Mouse (Mus musculus) effector memory CD4-positive, alpha-beta T cell, adult 5 months (primary cell): ENCODE data around the gene Lonp1. TPM values are rescaled to one million over a fixed set of nuclear protein-coding genes. Genes with fewer than 3 reads are reported as not detected.

Experiments
- polyA plus RNA-seq: library from polyadenylated mRNA; unstranded; fragments of 100-300 nt; shearing (Covaris generic); gene quantifications from one replicate; pipeline ENCODE4 v1.2.1, GENCODE M21; 2017

Lonp1 gene
- 53.4 TPM for polyA plus RNA-seq

DNA sequence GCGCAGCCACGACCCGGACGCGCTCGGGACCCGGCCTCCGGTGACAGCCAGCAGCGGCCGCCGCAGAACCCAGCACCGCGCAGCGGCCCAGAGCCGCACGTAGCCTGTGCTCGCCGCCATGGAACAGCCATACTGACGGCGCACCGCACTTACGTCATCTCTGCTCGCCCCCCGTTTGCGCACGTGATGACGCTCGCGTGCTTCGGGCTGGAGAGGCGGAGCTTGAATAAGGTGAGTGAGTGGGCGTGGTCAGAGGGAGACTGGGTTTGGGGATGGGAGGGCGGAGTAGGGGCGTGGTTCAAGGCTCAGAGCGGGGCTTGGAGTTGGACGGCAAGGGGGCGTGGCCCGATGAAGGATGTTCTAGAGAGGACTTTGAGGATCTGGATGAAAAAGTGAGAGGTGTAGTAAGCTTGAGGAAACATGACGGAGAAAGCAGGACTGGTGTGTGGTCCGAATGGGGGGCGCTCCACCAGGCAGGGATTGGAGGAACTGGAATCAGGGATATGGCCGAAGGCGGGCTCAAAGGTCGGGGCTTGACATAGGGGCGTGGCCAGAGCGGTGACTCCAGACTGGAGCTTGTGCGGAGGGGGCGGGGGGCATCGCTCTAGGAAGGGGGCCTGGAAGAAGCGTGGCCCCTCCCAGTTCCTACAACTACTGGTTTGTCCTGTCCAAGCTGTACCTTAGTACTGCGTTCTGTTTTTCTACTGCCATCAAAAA is at the start of gene Lonp1:
Lonp1 (minus strand) TSS at position 134 of the 717 bp plus-strand sequence.

DNA sequence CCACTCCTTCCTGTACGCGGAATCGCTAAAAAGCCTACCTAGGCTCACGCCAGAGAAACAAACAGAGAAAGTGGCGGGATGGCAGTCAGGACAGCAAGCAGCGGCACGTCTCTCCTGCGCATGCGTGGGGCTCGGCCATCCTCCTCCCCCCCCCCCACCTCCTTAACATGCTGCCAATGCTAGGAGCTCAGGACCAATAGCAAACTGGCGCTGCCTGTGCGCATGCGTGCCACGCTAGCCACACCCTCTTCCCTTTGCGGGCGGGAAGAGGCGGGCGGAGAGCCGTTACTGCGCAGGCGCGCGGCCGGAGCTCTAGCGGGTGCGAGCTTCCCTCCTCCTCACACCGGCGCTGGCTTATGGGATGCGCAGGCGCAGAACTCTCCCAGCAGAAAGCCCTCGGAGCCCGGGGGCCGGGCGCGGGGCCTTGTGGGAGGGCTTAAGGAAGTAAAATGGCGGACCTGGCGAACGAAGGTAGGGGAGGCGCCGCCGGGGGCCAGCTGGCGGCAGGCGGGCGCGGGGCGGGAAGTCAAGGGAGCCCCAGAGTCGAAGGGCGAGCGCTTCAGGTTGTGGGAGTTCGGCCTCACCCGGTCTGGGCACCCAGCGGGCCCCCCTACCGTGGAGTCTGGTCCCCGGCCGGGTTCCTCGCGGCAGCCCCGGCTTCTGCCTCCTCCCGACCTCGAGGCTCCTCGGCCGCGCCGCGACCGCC is 46.4 kb upstream of the Lonp1 start, which contains the start of gene Ranbp3:
Ranbp3 (plus strand) TSS at position 354 of the 706 bp plus-strand sequence.

DNA sequence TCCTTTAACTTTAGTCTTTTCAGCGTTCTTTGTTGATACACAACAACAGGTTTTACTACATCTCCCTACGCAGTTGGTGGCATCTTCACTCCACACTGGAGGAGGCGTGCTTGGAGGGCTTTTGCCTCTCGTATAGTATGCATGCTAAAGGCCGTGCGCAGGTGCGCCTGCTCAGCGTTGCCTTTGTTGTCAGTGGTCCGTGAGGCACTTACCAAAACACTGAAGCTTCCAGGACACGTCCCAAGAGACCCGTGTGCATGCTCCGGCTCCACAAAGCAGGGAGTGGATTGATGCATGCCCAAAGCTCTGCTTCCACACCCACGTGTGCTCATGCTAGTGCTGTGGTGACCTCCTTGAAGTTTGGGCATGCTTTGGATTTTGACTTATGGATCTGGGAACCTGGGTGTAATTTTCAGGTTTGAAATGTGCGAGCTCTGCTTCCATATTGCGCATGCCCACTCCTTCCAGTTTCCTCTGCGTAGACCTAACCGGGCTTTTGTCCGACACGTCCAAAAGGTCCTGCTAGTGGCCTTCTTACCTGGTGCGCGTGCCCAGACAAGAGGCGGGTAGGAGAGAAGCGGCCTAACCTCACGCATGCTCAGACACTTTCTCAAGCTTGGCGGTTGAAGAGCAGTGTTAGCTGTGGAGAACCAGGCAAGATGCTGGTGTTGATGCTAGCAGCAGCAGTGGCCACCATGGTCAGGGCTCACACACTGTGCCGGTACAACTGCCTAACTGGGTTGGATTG is 1.0 kb upstream of the Lonp1 start, which contains the start of gene Catsperd:
Catsperd (plus strand) TSS at position 614 of the 748 bp plus-strand sequence.

DNA sequence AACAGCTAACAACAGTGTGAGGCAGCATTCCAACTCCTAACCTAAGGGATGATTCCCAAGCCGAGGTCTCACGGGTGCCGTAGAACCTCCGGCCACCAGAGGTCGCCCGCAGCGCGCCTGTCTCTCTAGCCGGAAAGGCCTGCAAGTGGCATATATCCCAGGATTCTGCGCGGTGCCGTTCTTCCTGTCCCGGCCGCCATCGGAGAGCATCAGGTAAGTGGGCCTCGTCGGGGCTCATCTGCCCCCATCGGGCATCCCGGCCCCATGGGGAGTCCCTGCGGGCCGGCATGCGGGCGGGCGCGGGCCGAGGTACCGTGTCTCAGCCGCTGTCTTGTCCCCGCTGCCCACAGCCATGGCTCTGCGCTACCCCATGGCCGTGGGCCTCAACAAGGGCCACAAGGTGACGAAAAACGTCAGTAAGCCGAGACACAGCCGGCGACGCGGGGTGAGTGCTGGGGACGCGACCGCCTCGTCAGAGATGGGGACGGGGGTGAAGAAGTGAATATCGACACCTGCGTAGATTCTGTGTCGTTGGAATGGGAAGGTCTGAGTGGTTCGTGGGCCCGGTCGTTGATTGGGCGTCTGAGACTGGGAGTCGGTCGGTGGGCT is 13.3 kb downstream of the Lonp1 start, which contains the start of gene Rpl36:
Rpl36 (plus strand) TSS at position 181 of the 609 bp plus-strand sequence.

DNA sequence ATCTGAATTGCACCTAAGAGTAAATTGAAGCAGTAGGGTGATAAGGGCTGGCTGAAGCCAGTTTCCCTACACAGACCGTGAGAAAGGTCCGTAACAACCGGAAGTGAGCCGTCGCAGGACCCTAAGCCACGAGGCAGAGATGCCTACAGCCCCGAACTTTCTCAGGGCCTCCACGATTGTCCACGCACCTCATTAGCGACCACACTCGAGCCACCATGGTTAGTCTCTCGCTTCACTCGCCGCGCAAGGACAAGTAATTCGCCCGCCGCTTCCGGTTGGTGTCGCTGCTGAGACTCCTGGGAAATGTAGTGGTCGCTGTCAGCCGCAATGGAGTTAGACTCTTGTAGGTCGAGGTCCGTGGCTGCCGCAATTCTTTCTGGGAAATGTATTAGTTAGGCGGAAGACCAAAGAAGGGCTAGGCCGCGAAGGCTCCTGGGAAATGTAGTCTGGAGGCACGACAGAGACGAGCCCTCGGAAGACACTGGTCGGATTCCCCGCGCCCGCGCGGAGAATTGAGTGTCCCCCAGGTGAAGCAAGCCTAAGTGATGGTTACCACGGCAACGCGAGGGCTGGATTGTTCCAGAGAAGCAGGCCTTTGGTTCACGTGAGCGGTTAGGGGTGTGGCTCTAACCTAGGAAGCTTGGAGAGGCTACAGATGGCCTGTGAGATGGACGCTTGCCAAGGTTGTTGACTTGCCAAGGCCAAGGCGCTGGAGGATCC is 17.1 kb downstream of the Lonp1 start, which contains the start of gene 2410015M20Rik:
2410015M20Rik (minus strand) TSS at position 320 of the 720 bp plus-strand sequence.

DNA sequence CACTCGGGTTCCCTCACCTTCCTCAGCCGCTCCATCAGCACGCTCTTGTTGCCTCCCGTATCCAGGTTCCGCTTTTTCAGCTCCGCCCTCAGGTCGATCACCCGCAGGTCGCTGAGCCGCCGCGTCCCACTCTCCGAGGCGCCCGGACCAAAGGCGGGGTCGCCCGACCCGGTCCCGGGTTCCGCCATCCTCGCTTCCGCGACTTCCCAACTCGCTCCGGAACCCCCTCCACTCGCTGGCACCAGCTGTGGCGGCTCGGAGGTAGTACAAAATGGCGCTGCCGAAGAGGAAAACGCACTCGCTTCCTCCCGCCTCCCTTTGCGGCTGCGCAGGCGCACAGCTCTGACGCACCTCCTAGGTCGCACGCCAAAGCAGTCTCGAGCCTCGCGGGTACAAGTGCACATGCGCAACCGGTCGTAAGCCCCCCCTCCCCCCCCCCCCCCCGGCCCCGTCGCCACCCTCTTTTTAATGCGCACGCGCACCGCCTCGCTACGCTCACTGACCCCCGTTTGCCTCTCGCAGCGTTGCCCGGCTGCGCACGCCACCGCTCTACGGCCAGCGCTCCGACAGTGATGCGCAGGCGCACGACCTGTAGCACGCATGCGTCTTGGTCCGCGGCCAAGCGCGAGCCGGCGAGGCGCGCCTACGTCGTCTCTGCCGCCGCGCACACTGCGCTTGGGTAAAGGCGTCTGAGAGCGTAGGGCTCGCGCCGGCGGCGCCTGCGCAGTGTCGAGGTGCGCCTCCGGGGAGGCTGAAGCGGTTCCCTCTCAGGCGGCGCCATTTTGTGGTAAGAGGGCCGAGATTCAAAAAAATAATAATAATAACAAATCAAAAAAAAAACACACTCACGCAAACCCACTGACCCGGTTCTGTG is 42.2 kb downstream of the Lonp1 start, which contains the start of the genes Safb2 and Safb:
Safb2 (minus strand) TSS at position 329 of the 874 bp plus-strand sequence.
Safb (plus strand) TSS at position 569 of the 874 bp plus-strand sequence.

Other genes with a start within 250 kb of the Lonp1 start
- 7.4 TPM for gene Ptprs, start 150.4 kb downstream of the Lonp1 start, polyA plus RNA-seq
- gene Znrf4, start 114.5 kb downstream of the Lonp1 start, polyA plus RNA-seq, result not detected
- gene Gm20219, start 72.5 kb downstream of the Lonp1 start, polyA plus RNA-seq, result 0.40 TPM
- gene Safb2, start 42.3 kb downstream of the Lonp1 start, polyA plus RNA-seq, result 215 TPM
- 213 TPM for gene Safb, start 42.1 kb downstream of the Lonp1 start, polyA plus RNA-seq
- gene 2410015M20Rik, start 17.1 kb downstream of the Lonp1 start, polyA plus RNA-seq, result 133 TPM
- 1,953 TPM for gene Rpl36, start 13.5 kb downstream of the Lonp1 start, polyA plus RNA-seq
- 1.2 TPM for gene Catsperd, start 1.3 kb upstream of the Lonp1 start, polyA plus RNA-seq
- 72.6 TPM for gene Ranbp3, start 46.4 kb upstream of the Lonp1 start, polyA plus RNA-seq
- gene Ndufa11, start 90.9 kb upstream of the Lonp1 start, polyA plus RNA-seq, result 139 TPM
- 8.5 TPM for gene Vmac, start 91.1 kb upstream of the Lonp1 start, polyA plus RNA-seq
- gene Nrtn, start 130.6 kb upstream of the Lonp1 start, polyA plus RNA-seq, result not detected
- 43.1 TPM for gene Dus3l, start 137.9 kb upstream of the Lonp1 start, polyA plus RNA-seq
- 0.95 TPM for gene Prr22, start 143.4 kb upstream of the Lonp1 start, polyA plus RNA-seq
- 2.5 TPM for gene Rfx2, start 204.1 kb upstream of the Lonp1 start, polyA plus RNA-seq
- not detected for gene Acsbg2, start 247.6 kb upstream of the Lonp1 start, polyA plus RNA-seq
- 0.14 TPM for gene 1700061G19Rik, start 248.6 kb upstream of the Lonp1 start, polyA plus RNA-seq